8 mouse cellular contexts compared by ENCODE assay signal in genomic region chr10:61879427-61879826, GRCm38 (mm10).
DNase-seq lines count a peak whose midpoint lies in the region; ATAC-seq lines count a peak whose summit lies in the region.

No protein-coding gene starts in this region.

- no peak overlapping the region for H3K9ac ChIP-seq in forebrain, embryonic 14.5 days (ENCODE audit: low read length)

- H3K4me2 ChIP-seq in forebrain, embryonic 14.5 days (ENCODE audit: low read length): no peak overlapping the region

- H3K9me3 ChIP-seq in forebrain, embryonic 14.5 days (replicated peaks; ENCODE audit: control insufficient read depth, low read length): no peaks in the 10 kb centered on the region

- H3K4me3 ChIP-seq in forebrain, embryonic 14.5 days (ENCODE audit: low read depth, low read length): no peak overlapping the region

- no peak overlapping the region for H3K27ac ChIP-seq in forebrain, embryonic 14.5 days (ENCODE audit: low read depth, low read length)

- no peaks in the 10 kb centered on the region for H3K27me3 ChIP-seq in forebrain, embryonic 14.5 days (replicated peaks; ENCODE audit: control insufficient read depth, insufficient read depth, low read length)

- H3K36me3 ChIP-seq in forebrain, embryonic 14.5 days (ENCODE audit: control insufficient read depth, insufficient read depth, low read length): no peaks in the 10 kb centered on the region

- WGBS in forebrain, embryonic 14.5 days: 11% methylated on average over 4 of the region's 4 CpGs
- WGBS in large intestine, adult 2 months: 5% methylated on average over 4 of the region's 4 CpGs

- DNase-seq in cerebellum, postnatal 14 days: peak; percentile 42 to 52
- DNase-seq in cerebellum, adult 11-12 months: no peak
- peak; percentile 10 for DNase-seq in ES-CJ7 (ENCODE audit: low read depth, low spot score)
- peak; percentile 76 for DNase-seq in forebrain, embryonic 14.5 days (ENCODE audit: low spot score)
- peak; percentile 1 for DNase-seq in large intestine, adult 2 months (ENCODE audit: low read depth, low spot score)
- DNase-seq in retina, embryonic 14.5 days (ENCODE audit: low spot score): peak; percentile 38
- DNase-seq in spleen, postnatal 36 days (ENCODE audit: low spot score in 2 of 2): no peak
- DNase-seq in gastrocnemius, postnatal 36 days: no peak

- ATAC-seq in forebrain, embryonic 14.5 days: peak; percentile 71; the same call in 1 of the 2 replicates

- intact Hi-C loops in gastrocnemius, postnatal 36 days (cut with DNase I): loop anchor here (2.0 to 5.0 kb wide), 4 partner anchors 97 to 303 kb away; no protein-coding TSS in a partner anchor

- 0 out of 2 replicates have a peak, but pooled peaks cover 3% of the 10 kb centered on the region for H3K4me1 ChIP-seq in forebrain, embryonic 14.5 days (ENCODE audit: control insufficient read depth, insufficient read depth, low read length)

Comparison
In these comparisons a context has a peak if more than half of its experiments do, and no peak if none do; other contexts are left out.
1. DNase-seq: peak in cerebellum, postnatal 14 days (2 of 2), ES-CJ7 (single experiment), forebrain, embryonic 14.5 days (single experiment), large intestine, adult 2 months (single experiment) and retina, embryonic 14.5 days (single experiment); none in cerebellum, adult 11-12 months (single experiment), spleen, postnatal 36 days (0 of 2) and gastrocnemius, postnatal 36 days (0 of 2).